Mouse (Mus musculus) E14TG2a.4 (cell line): ENCODE results near the gene Rplp2.

ENCODE experiments used
- CTCF ChIP-seq: conservative IDR thresholded peaks from 2 replicates; pipeline ENCODE4 v1.5.1; 2014; ENCODE audit warnings: low read length
- NANOG ChIP-seq: IDR thresholded peaks from 2 replicates; pipeline ENCODE4 v1.6.1; 2014; ENCODE audit warnings: borderline replicate concordance, low read length, mixed read lengths

GRCm38 (mm10) chr7:141495940-141496339 lies 48.8 kb downstream of the Rplp2 start:
- TF ChIP-seq CTCF (no peak), NANOG (no peak)
